Mouse (Mus musculus): ENCODE data around the gene Gm44965.

Gene Gm44965

GRCm38 (mm10) chr6:48593158-48594042 is at the start of gene Gm44965, which contains the start of gene Repin1:
Gm44965 (plus strand) TSS chr6:48593941.
Repin1 (plus strand) TSS chr6:48593883.
- DNase-seq: peak; percentile 89

DNA sequence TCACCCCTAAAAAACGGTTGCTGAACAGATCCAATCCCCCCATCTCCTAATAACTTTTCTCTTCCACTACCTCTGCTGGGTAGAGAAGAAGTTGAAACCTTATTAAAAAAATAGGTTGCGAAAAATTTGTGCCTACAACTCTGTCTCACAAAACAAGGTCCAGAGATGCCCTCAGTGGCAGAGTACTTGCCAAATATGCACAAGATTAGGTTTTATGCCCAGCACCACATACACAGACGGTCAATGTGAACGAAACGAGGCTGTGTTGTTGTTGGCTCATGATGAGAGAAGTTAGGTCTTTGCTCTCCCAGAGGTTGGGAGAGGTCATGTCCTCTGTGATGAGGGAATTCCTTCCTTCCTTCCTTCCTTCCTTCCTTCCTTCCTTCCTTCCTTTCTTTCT is 48.5 kb upstream of the Gm44965 start:
- DNase-seq: no peak

DNA sequence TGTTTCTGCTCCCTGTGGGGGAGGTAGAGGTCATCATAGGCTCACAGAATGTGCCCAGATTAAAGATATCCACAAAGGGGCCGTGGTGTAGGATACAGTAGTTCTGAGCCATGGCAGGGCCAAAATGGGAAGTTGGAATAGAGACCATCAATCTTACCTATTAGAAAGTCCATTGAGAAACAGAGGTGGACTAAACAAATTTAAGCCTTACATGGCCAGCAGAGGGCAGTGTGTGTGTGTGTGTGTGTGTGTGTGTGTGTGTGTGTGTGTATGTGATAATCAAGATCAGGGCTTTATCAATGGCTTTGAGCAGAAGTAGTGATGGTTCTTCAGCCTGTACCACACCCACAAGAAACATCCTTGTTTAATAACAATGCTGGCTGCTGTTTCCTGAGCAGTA is 47.5 kb upstream of the Gm44965 start:
- DNase-seq: peak; percentile 57

- peak; percentile 34 for DNase-seq
These were observed 46.9 kb upstream of the Gm44965 start for GRCm38 (mm10) chr6:48546858-48547257.

GRCm38 (mm10) chr6:48548314-48548713 is 45.4 kb upstream of the Gm44965 start:
- DNase-seq: no peak

- DNase-seq: peak; percentile 37
These were observed 40.8 kb upstream of the Gm44965 start for GRCm38 (mm10) chr6:48552918-48553317.

- DNase-seq: no peak
These were observed 39.9 kb upstream of the Gm44965 start for GRCm38 (mm10) chr6:48553819-48554218.

- peak; percentile 99 for DNase-seq
These were observed 39.2 kb upstream of the Gm44965 start, which contains the start of gene Lrrc61 for GRCm38 (mm10) chr6:48554280-48555103. Lrrc61 (plus strand) TSS chr6:48554796.

DNA sequence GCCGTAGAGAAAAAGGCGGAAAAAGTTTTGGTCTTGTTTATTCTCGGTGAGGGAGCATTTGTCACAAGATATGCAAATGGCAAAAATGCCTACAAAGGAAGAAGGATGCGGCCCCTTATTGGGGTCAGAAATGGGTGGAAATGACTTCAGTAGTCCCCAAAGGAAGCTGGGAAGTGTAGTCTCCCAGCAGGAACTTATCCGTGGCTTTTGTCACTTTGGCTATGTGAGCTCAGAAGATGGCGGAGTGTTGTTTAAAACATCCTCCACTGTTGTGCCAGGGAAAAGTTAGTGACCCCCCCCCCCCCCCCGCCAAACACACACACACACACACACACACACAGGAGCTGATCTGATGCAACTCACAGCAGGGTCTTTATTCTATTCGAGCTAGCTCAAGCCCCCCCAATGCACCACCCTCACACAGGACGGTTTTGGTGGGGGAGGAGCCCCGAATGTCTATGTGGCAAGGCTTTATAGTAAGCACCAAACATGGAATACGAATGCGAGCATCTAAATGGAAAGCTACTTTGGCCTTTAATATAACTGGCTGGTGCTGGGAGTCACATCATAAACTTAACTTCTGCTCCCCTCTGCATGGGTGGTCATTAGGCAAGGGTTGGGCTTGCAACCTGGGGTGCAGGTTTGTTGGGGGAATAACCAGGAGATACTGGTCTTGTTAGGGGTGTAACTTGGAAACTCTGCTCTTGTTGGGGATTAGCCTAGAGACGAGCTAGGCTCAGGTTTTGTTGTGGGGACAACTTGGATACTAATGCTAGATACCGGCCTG is 38.4 kb upstream of the Gm44965 start:
- DNase-seq: peak; percentile 60

GRCm38 (mm10) chr6:48555956-48556355 is 37.8 kb upstream of the Gm44965 start:
- DNase-seq: no peak

GRCm38 (mm10) chr6:48565693-48566310 is 27.9 kb upstream of the Gm44965 start:
- no peak for DNase-seq

GRCm38 (mm10) chr6:48566312-48566711 is 27.4 kb upstream of the Gm44965 start:
- peak; percentile 49 for DNase-seq

DNA sequence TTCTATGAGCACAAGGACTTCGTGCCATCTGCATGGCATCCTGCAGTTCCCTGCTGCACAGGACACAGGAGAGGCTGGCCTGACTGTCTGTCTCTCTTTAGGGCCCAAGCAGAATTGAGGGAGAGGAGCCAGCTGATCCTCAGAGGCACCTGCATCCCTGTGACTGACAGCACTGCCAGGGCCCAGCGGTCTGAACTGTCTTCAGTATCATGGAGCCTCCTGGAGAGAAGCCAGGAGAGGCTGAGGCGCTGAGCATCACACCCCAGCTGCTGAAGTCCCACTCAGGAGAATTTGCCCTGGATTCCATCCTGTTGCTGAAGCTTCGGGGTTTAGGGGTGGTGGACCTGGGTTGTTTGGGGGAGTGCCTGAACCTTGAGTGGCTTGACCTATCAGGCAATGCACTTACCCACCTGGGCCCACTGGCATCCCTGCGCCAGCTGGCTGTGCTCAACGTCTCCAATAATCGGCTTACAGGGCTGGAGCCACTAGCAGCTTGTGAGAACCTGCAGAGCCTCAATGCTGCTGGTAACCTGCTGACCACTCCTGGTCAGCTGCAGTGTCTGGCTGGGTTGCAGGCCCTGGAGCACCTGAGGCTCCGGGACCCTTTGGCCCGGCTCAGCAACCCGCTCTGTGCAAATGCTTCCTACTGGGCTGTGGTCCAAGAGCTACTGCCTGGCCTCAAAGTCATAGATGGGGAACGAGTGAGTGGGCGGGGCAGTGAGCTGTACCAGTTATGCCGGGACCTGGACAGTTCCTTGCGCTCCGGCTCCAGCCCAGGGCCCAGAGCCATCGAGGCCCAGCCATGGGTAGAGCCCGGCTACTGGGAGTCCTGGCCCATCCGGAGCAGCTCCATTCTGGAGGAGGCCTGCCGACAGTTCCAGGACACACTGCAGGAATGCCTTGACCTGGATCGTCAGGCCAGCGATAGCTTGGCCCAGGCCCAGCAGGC is 25.4 kb upstream of the Gm44965 start:
- DNase-seq: peak; percentile 37

- no peak for DNase-seq
These were observed 24.5 kb upstream of the Gm44965 start for GRCm38 (mm10) chr6:48569065-48569807.

GRCm38 (mm10) chr6:48572014-48572413 is 21.7 kb upstream of the Gm44965 start:
- DNase-seq: no peak

GRCm38 (mm10) chr6:48572572-48573061 is 21.1 kb upstream of the Gm44965 start, which contains the start of gene Rarres2:
Rarres2 (minus strand) TSS chr6:48572789.
- peak; percentile 60 for DNase-seq

GRCm38 (mm10) chr6:48573280-48573679 is 20.5 kb upstream of the Gm44965 start:
- peak; percentile 17 for DNase-seq

GRCm38 (mm10) chr6:48573981-48574380 is 19.8 kb upstream of the Gm44965 start:
- no peak for DNase-seq

GRCm38 (mm10) chr6:48578736-48579135 is 15.0 kb upstream of the Gm44965 start:
- no peak for DNase-seq

- DNase-seq: no peak
These were observed 14.5 kb upstream of the Gm44965 start for GRCm38 (mm10) chr6:48579215-48579648.

Data from lung, postnatal 14 days (tissue).